Mouse (Mus musculus): ENCODE measurements around the gene Gipc1. TPM values are rescaled to one million over a fixed set of nuclear protein-coding genes. Genes with fewer than 3 reads are reported as not detected.
A peak's percentile ranks its signal among the peaks of the same experiment; 100 is the strongest.

Gene Gipc1
- total and polyA plus RNA-seq, 2 experiments: 12.6 to 14.5 TPM

- no peaks in the 10 kb centered on the region for H3K79me2 ChIP-seq (ENCODE audit: control insufficient read depth, insufficient read depth, low read length)
- no peaks in the 10 kb centered on the region for H3K27me3 ChIP-seq (ENCODE audit: control insufficient read depth, insufficient read depth, low read length)
- H3K27ac ChIP-seq (replicated peaks; ENCODE audit: insufficient read depth, low read depth, low read length): no peak overlapping the region
- no peak overlapping the region for H3K9ac ChIP-seq (ENCODE audit: low read depth, low read length)
- H3K4me3 ChIP-seq (ENCODE audit: insufficient read depth, low read depth, low read length): no peak overlapping the region
- 96% methylated on average over 6 of the region's 6 CpGs for WGBS
- no peak for DNase-seq (ENCODE audit: extremely low read depth, low read depth, low spot score)
- H3K36me3 ChIP-seq (ENCODE audit: control insufficient read depth, insufficient read depth, low read length): peaks cover 13% of the 10 kb centered on the region
- TF ChIP-seq CTCF (IDR thresholded peaks at IDR 0.05; ENCODE audit: low read depth, low read length) (no peak), POLR2A (IDR thresholded peaks at IDR 0.05; ENCODE audit: extremely low read depth, insufficient read depth, low read length) (no peak)
- no peaks in the 10 kb centered on the region for H3K4me1 ChIP-seq (ENCODE audit: control insufficient read depth, insufficient read depth, low read length)
Observed at GRCm38 (mm10) chr8:83689264-83689663, 36.8 kb downstream of the Gipc1 start.

GRCm38 (mm10) chr8:83693609-83694236 is 41.2 kb downstream of the Gipc1 start:
- DNase-seq (ENCODE audit: extremely low read depth, low read depth, low spot score): no peak
- no peak for TF ChIP-seq POLR2A (IDR thresholded peaks at IDR 0.05; ENCODE audit: extremely low read depth, insufficient read depth, low read length)
- no peak for TF ChIP-seq CTCF (IDR thresholded peaks at IDR 0.05; ENCODE audit: low read depth, low read length)
- Histone ChIP-seq H3K4me1 (ENCODE audit: control insufficient read depth, insufficient read depth, low read length) (peaks cover 7% of the 10 kb centered on the region; the same call in 1 of the 2 replicates), H3K27me3 (ENCODE audit: control insufficient read depth, insufficient read depth, low read length) (no peaks in the 10 kb centered on the region), H3K79me2 (ENCODE audit: control insufficient read depth, insufficient read depth, low read length) (peaks cover 13% of the 10 kb centered on the region; the same call in 1 of the 2 replicates), H3K4me3 (ENCODE audit: insufficient read depth, low read depth, low read length) (peak overlapping the region; percentile 16; the same call in 1 of the 2 replicates), H3K27ac (replicated peaks; ENCODE audit: insufficient read depth, low read depth, low read length) (peak overlapping the region; percentile 42), H3K9ac (ENCODE audit: low read depth, low read length) (no peak overlapping the region), H3K36me3 (ENCODE audit: control insufficient read depth, insufficient read depth, low read length) (peaks cover 13% of the 10 kb centered on the region)
- 69% methylated on average over 10 of the region's 10 CpGs for WGBS

- Histone ChIP-seq H3K27me3 (ENCODE audit: control insufficient read depth, insufficient read depth, low read length) (no peaks in the 10 kb centered on the region), H3K4me3 (ENCODE audit: insufficient read depth, low read depth, low read length) (no peak overlapping the region), H3K4me1 (ENCODE audit: control insufficient read depth, insufficient read depth, low read length) (peaks cover 10% of the 10 kb centered on the region; the same call in 1 of the 2 replicates), H3K9ac (ENCODE audit: low read depth, low read length) (no peak overlapping the region), H3K27ac (replicated peaks; ENCODE audit: insufficient read depth, low read depth, low read length) (peak overlapping the region; percentile 53; the same call in 1 of the 2 replicates), H3K36me3 (ENCODE audit: control insufficient read depth, insufficient read depth, low read length) (peaks cover 12% of the 10 kb centered on the region), H3K79me2 (ENCODE audit: control insufficient read depth, insufficient read depth, low read length) (peaks cover 14% of the 10 kb centered on the region; the same call in 1 of the 2 replicates)
- WGBS: 81% methylated on average over 11 of the region's 11 CpGs
- TF ChIP-seq CTCF (IDR thresholded peaks at IDR 0.05; ENCODE audit: low read depth, low read length) (no peak), POLR2A (IDR thresholded peaks at IDR 0.05; ENCODE audit: extremely low read depth, insufficient read depth, low read length) (no peak)
- DNase-seq (ENCODE audit: extremely low read depth, low read depth, low spot score): no peak
Observed at GRCm38 (mm10) chr8:83694369-83695160, 42.1 kb downstream of the Gipc1 start.

GRCm38 (mm10) chr8:83695351-83696106 is 43.1 kb downstream of the Gipc1 start:
- H3K9ac ChIP-seq (ENCODE audit: low read depth, low read length): no peak overlapping the region
- H3K27me3 ChIP-seq (ENCODE audit: control insufficient read depth, insufficient read depth, low read length): no peaks in the 10 kb centered on the region
- H3K4me1 ChIP-seq (ENCODE audit: control insufficient read depth, insufficient read depth, low read length): peaks cover 10% of the 10 kb centered on the region; the same call in 1 of the 2 replicates
- no peak for TF ChIP-seq POLR2A (IDR thresholded peaks at IDR 0.05; ENCODE audit: extremely low read depth, insufficient read depth, low read length)
- TF ChIP-seq CTCF (IDR thresholded peaks at IDR 0.05; ENCODE audit: low read depth, low read length): no peak
- no peak for DNase-seq (ENCODE audit: extremely low read depth, low read depth, low spot score)
- H3K36me3 ChIP-seq (ENCODE audit: control insufficient read depth, insufficient read depth, low read length): peaks cover 9% of the 10 kb centered on the region
- H3K4me3 ChIP-seq (ENCODE audit: insufficient read depth, low read depth, low read length): no peak overlapping the region
- peaks cover 14% of the 10 kb centered on the region; the same call in 1 of the 2 replicates for H3K79me2 ChIP-seq (ENCODE audit: control insufficient read depth, insufficient read depth, low read length)
- H3K27ac ChIP-seq (replicated peaks; ENCODE audit: insufficient read depth, low read depth, low read length): peak overlapping the region; percentile 53
- WGBS: 77% methylated on average over 17 of the region's 17 CpGs

GRCm38 (mm10) chr8:83697374-83698220 is 45.1 kb downstream of the Gipc1 start:
- Histone ChIP-seq H3K9ac (ENCODE audit: low read depth, low read length) (peak overlapping the region; percentile 99), H3K27me3 (ENCODE audit: control insufficient read depth, insufficient read depth, low read length) (no peaks in the 10 kb centered on the region), H3K4me3 (ENCODE audit: insufficient read depth, low read depth, low read length) (peak overlapping the region; percentile 73), H3K4me1 (ENCODE audit: control insufficient read depth, insufficient read depth, low read length) (peaks cover 10% of the 10 kb centered on the region; the same call in 1 of the 2 replicates), H3K79me2 (ENCODE audit: control insufficient read depth, insufficient read depth, low read length) (peaks cover 14% of the 10 kb centered on the region; the same call in 1 of the 2 replicates), H3K36me3 (ENCODE audit: control insufficient read depth, insufficient read depth, low read length) (no peaks in the 10 kb centered on the region), H3K27ac (replicated peaks; ENCODE audit: insufficient read depth, low read depth, low read length) (peak overlapping the region; percentile 49)
- WGBS: 53% methylated on average over 19 of the region's 19 CpGs
- TF ChIP-seq POLR2A (IDR thresholded peaks at IDR 0.05; ENCODE audit: extremely low read depth, insufficient read depth, low read length) (no peak), CTCF (IDR thresholded peaks at IDR 0.05; ENCODE audit: low read depth, low read length) (no peak)
- peak; percentile 21 for DNase-seq (ENCODE audit: extremely low read depth, low read depth, low spot score)

Measured in liver, adult 2 months (tissue).